Mouse (Mus musculus) cerebellum, adult 18-20 months (tissue): ENCODE measurements around the gene 1300017J02Rik.

Experiments used
- DNase-seq, 2 experiments: peaks; one replicate each; pipeline ENCODE4 v3.0.0; 2021

Gene 1300017J02Rik

GRCm38 (mm10) chr9:103208802-103209423, 96.0 kb downstream of the 1300017J02Rik start:
- no peak for DNase-seq

- peak; percentile 68 to 76 for DNase-seq
Measured at GRCm38 (mm10) chr9:103207846-103208245, 97.0 kb downstream of the 1300017J02Rik start.

- DNase-seq, result no peak
Measured at GRCm38 (mm10) chr9:103205786-103206185, 99.1 kb downstream of the 1300017J02Rik start.

- DNase-seq, result peak; percentile 94 to 98
Measured at GRCm38 (mm10) chr9:103201561-103202260, 103.2 kb downstream of the 1300017J02Rik start, which contains the start of gene Srprb. TSS of gene Srprb (minus strand) at chr9:103202137.
